Mouse (Mus musculus) kidney, postnatal 36 days (tissue): Measurements from ENCODE around the gene Rhox3a2.
"Not testable (repeated sequence)": the region's sequence is repeated elsewhere in the genome, so short reads cannot be mapped to it uniquely, and the experiment has no call there.

Experiments
- DNase-seq, 2 experiments: peaks; one replicate each; pipeline ENCODE4 v3.0.0; 2021 to 2022; ENCODE audit warnings: mixed read lengths in 2 of 2

Rhox3a2 gene

GRCm38 (mm10) chrX:37379728-37380127 lies at the start of gene Rhox3a2:
Rhox3a2 (plus strand) TSS chrX:37380028.
- not testable (repeated sequence) for DNase-seq

- not testable (repeated sequence) for DNase-seq
Measured at GRCm38 (mm10) chrX:37390548-37390947, 10.7 kb downstream of the Rhox3a2 start, which contains the start of gene Rhox4a2. Rhox4a2 (plus strand) TSS chrX:37390848.

GRCm38 (mm10) chrX:37411767-37412166 lies 31.9 kb downstream of the Rhox3a2 start, which contains the start of gene Rhox2b:
Rhox2b (plus strand) TSS chrX:37412067.
- not testable (repeated sequence) for DNase-seq

GRCm38 (mm10) chrX:37432194-37432593 lies 52.4 kb downstream of the Rhox3a2 start, which contains the start of gene Rhox4b:
Rhox4b (plus strand) TSS chrX:37432494.
- not testable (repeated sequence) for DNase-seq
